Mouse (Mus musculus) brain, embryonic 14.5 days (tissue): ENCODE results near the gene Bmpr1a.

Source experiments
- CTCF ChIP-seq: fragments of 200-500 bp; IDR thresholded peaks from 2 replicates; pipeline ENCODE4 v1.5.1; 2012; ENCODE audit warnings: inconsistent platforms, mild to moderate bottlenecking, moderate library complexity, borderline replicate concordance; ENCODE audit not compliant: insufficient read depth, insufficient read length; ENCODE audit errors: extremely low read depth
- POLR2A ChIP-seq: fragments of 200-500 bp; IDR thresholded peaks from 2 replicates; pipeline ENCODE4 v1.6.1; 2012; ENCODE audit warnings: mild to moderate bottlenecking, inconsistent platforms, borderline replicate concordance; ENCODE audit not compliant: poor library complexity, insufficient read depth, insufficient read length, severe bottlenecking; ENCODE audit errors: extremely low read depth

GRCm38 (mm10) chr14:34471591-34471990, 31.6 kb downstream of the Bmpr1a start:
- TF ChIP-seq CTCF (no peak), POLR2A (no peak)
